Mouse (Mus musculus) forebrain, embryonic 13.5 days (tissue): Measurements from ENCODE around the gene Vmp1. TPM values are rescaled to one million over a fixed set of nuclear protein-coding genes. Genes with fewer than 3 reads are reported as not detected.

ENCODE experiments used
- ATAC-seq: fragments of 200-750 bp; cut with Nextera tagmentation; 2 replicates; pipeline ENCODE4 v1.8.0; 2017
- H3K27ac ChIP-seq: fragments of 300-500 bp; sonication (generic); 2 replicates; pipeline ENCODE4 v1.5.1; 2015; ENCODE audit warnings: inconsistent platforms, mild to moderate bottlenecking, moderate library complexity
- H3K27me3 ChIP-seq: fragments of 300-500 bp; sonication (generic); 2 replicates; pipeline ENCODE4 v1.6.1; 2015; ENCODE audit warnings: mild to moderate bottlenecking, inconsistent platforms
- H3K36me3 ChIP-seq: fragments of 300-500 bp; sonication (generic); 2 replicates; pipeline ENCODE4 v1.6.1; 2015; ENCODE audit warnings: mild to moderate bottlenecking, inconsistent platforms; ENCODE audit not compliant: poor library complexity, severe bottlenecking
- H3K4me1 ChIP-seq: fragments of 300-500 bp; sonication (generic); 2 replicates; pipeline ENCODE4 v1.6.1; 2015; ENCODE audit warnings: inconsistent platforms
- H3K4me2 ChIP-seq: fragments of 300-500 bp; sonication (generic); 2 replicates; pipeline ENCODE4 v1.6.1; 2015; ENCODE audit warnings: inconsistent platforms, mild to moderate bottlenecking, moderate library complexity
- H3K4me3 ChIP-seq: fragments of 300-500 bp; sonication (generic); 2 replicates; pipeline ENCODE4 v1.5.1; 2015; ENCODE audit warnings: mild to moderate bottlenecking, inconsistent platforms
- H3K9ac ChIP-seq: fragments of 300-500 bp; sonication (generic); 2 replicates; pipeline ENCODE4 v1.6.1; 2015; ENCODE audit warnings: mild to moderate bottlenecking, inconsistent platforms
- H3K9me3 ChIP-seq: fragments of 300-500 bp; sonication (generic); replicated peaks from 2 replicates; pipeline ENCODE4 v1.6.1; 2016; ENCODE audit warnings: inconsistent platforms
- WGBS: fragments of 180-500 bp; shearing (Covaris S2); methylation state at CpG from one replicate; pipeline ENCODE4 v1.1.7; 2015; 5-methylcytosine and 5-hydroxymethylcytosine counted together
- polyA plus RNA-seq: library from polyadenylated mRNA; unstranded; fragments of >200 nt; fragmentation: Nextera tagmentation; extraction: Ambion mirVana; gene quantifications from 2 replicates; pipeline ENCODE4 v1.2.1, GENCODE M21; 2015

Gene Vmp1
- polyA plus RNA-seq, 1 experiment from 2014 or later = 86.8 TPM

GRCm38 (mm10) chr11:86595366-86595765 is 88.3 kb downstream of the Vmp1 start:
- H3K27ac ChIP-seq = no peak overlapping the region
- no peaks in the 10 kb centered on the region for H3K27me3 ChIP-seq
- no peak overlapping the region for H3K9ac ChIP-seq
- H3K9me3 ChIP-seq = no peaks in the 10 kb centered on the region
- H3K4me1 ChIP-seq = peaks cover 5% of the 10 kb centered on the region; the same call in 1 of the 2 replicates
- no peak for ATAC-seq
- no peak overlapping the region for H3K4me3 ChIP-seq
- H3K36me3 ChIP-seq = no peaks in the 10 kb centered on the region; the same call in 1 of the 2 replicates
- 95% methylated on average over 6 of the region's 6 CpGs for WGBS
- H3K4me2 ChIP-seq = no peak overlapping the region

GRCm38 (mm10) chr11:86594188-86594876 is 89.3 kb downstream of the Vmp1 start:
- Histone ChIP-seq H3K9me3 (no peaks in the 10 kb centered on the region), H3K9ac (no peak overlapping the region)

GRCm38 (mm10) chr11:86593443-86593842 is 90.2 kb downstream of the Vmp1 start:
- Histone ChIP-seq H3K4me3 (no peak overlapping the region), H3K4me1 (peaks cover 5% of the 10 kb centered on the region; the same call in 1 of the 2 replicates), H3K9me3 (no peaks in the 10 kb centered on the region), H3K36me3 (no peaks in the 10 kb centered on the region), H3K27ac (no peak overlapping the region), H3K9ac (no peak overlapping the region), H3K4me2 (no peak overlapping the region), H3K27me3 (no peaks in the 10 kb centered on the region)
- ATAC-seq = no peak
- WGBS = 82% methylated on average over 5 of the region's 5 CpGs

More at GRCm38 (mm10) chr11:86594188-86594876, 89.3 kb downstream of the Vmp1 start:
- H3K4me2 ChIP-seq = no peak overlapping the region
- H3K27ac ChIP-seq = no peak overlapping the region
- ATAC-seq = no peak
- no peaks in the 10 kb centered on the region for H3K27me3 ChIP-seq
- H3K4me3 ChIP-seq = no peak overlapping the region
- peaks cover 5% of the 10 kb centered on the region; the same call in 1 of the 2 replicates for H3K4me1 ChIP-seq
- WGBS = 84% methylated on average over 6 of the region's 6 CpGs
- H3K36me3 ChIP-seq = no peaks in the 10 kb centered on the region

- Histone ChIP-seq H3K4me2 (no peak overlapping the region), H3K27me3 (no peaks in the 10 kb centered on the region), H3K9me3 (no peaks in the 10 kb centered on the region), H3K4me3 (no peak overlapping the region), H3K36me3 (no peaks in the 10 kb centered on the region), H3K4me1 (peaks cover 5% of the 10 kb centered on the region; the same call in 1 of the 2 replicates), H3K27ac (no peak overlapping the region), H3K9ac (no peak overlapping the region)
- 42% methylated on average over 3 of the region's 3 CpGs for WGBS
- ATAC-seq = no peak
These were observed 90.6 kb downstream of the Vmp1 start for GRCm38 (mm10) chr11:86592993-86593392.

GRCm38 (mm10) chr11:86591931-86592616 is 91.6 kb downstream of the Vmp1 start:
- no peaks in the 10 kb centered on the region for H3K36me3 ChIP-seq
- no peaks in the 10 kb centered on the region for H3K27me3 ChIP-seq
- no peak for ATAC-seq
- H3K4me2 ChIP-seq = no peak overlapping the region
- no peaks in the 10 kb centered on the region for H3K9me3 ChIP-seq
- H3K4me1 ChIP-seq = peaks cover 5% of the 10 kb centered on the region; the same call in 1 of the 2 replicates
- H3K9ac ChIP-seq = no peak overlapping the region
- WGBS = 93% methylated on average over 2 of the region's 2 CpGs
- H3K27ac ChIP-seq = no peak overlapping the region
- no peak overlapping the region for H3K4me3 ChIP-seq

- Histone ChIP-seq H3K27me3 (no peaks in the 10 kb centered on the region), H3K9me3 (no peaks in the 10 kb centered on the region), H3K4me2 (no peak overlapping the region), H3K27ac (no peak overlapping the region), H3K36me3 (no peaks in the 10 kb centered on the region), H3K4me1 (peaks cover 5% of the 10 kb centered on the region; the same call in 1 of the 2 replicates), H3K4me3 (no peak overlapping the region), H3K9ac (no peak overlapping the region)
- no peak for ATAC-seq
- WGBS = 86% methylated on average over 4 of the region's 4 CpGs
These were observed 92.3 kb downstream of the Vmp1 start for GRCm38 (mm10) chr11:86591301-86591845.

- Histone ChIP-seq H3K9me3 (no peaks in the 10 kb centered on the region), H3K27me3 (no peaks in the 10 kb centered on the region), H3K9ac (no peak overlapping the region), H3K4me1 (peaks cover 5% of the 10 kb centered on the region; the same call in 1 of the 2 replicates), H3K4me2 (no peak overlapping the region), H3K4me3 (no peak overlapping the region), H3K27ac (no peak overlapping the region), H3K36me3 (no peaks in the 10 kb centered on the region)
- ATAC-seq = no peak
- WGBS = 90% methylated on average over 10 of the region's 10 CpGs
These were observed 93.1 kb downstream of the Vmp1 start for GRCm38 (mm10) chr11:86590579-86590978.

- Histone ChIP-seq H3K4me3 (no peak overlapping the region), H3K9ac (no peak overlapping the region), H3K4me2 (no peak overlapping the region), H3K4me1 (peaks cover 5% of the 10 kb centered on the region; the same call in 1 of the 2 replicates), H3K27me3 (no peaks in the 10 kb centered on the region), H3K36me3 (0 out of 2 replicates have a peak, but pooled peaks cover under 1% of the 10 kb centered on the region), H3K27ac (no peak overlapping the region), H3K9me3 (no peaks in the 10 kb centered on the region)
- WGBS = 87% methylated on average over 4 of the region's 4 CpGs
- no peak for ATAC-seq
These were observed 93.6 kb downstream of the Vmp1 start for GRCm38 (mm10) chr11:86590066-86590465.

- Histone ChIP-seq H3K4me2 (no peak overlapping the region), H3K27me3 (no peaks in the 10 kb centered on the region), H3K9ac (no peak overlapping the region), H3K4me1 (peaks cover 5% of the 10 kb centered on the region; the same call in 1 of the 2 replicates), H3K36me3 (0 out of 2 replicates have a peak, but pooled peaks cover 5% of the 10 kb centered on the region), H3K9me3 (no peaks in the 10 kb centered on the region), H3K27ac (no peak overlapping the region), H3K4me3 (no peak overlapping the region)
- ATAC-seq = no peak
- 91% methylated on average over 4 of the region's 4 CpGs for WGBS
These were observed 94.9 kb downstream of the Vmp1 start for GRCm38 (mm10) chr11:86588583-86589298.

GRCm38 (mm10) chr11:86587830-86588229 is 95.8 kb downstream of the Vmp1 start:
- 46% methylated on average over 7 of the region's 7 CpGs for WGBS
- no peak for ATAC-seq
- Histone ChIP-seq H3K9me3 (no peaks in the 10 kb centered on the region), H3K4me2 (no peak overlapping the region), H3K27ac (no peak overlapping the region), H3K36me3 (0 out of 2 replicates have a peak, but pooled peaks cover 5% of the 10 kb centered on the region), H3K9ac (no peak overlapping the region), H3K27me3 (no peaks in the 10 kb centered on the region), H3K4me1 (0 out of 2 replicates have a peak, but pooled peaks cover under 1% of the 10 kb centered on the region), H3K4me3 (no peak overlapping the region)

- no peak overlapping the region for H3K27ac ChIP-seq
- H3K4me1 ChIP-seq = no peaks in the 10 kb centered on the region
- no peak overlapping the region for H3K4me3 ChIP-seq
- no peaks in the 10 kb centered on the region for H3K9me3 ChIP-seq
- H3K27me3 ChIP-seq = no peaks in the 10 kb centered on the region
- no peak overlapping the region for H3K9ac ChIP-seq
- no peak for ATAC-seq
- WGBS = 18% methylated on average over 15 of the region's 15 CpGs
- H3K36me3 ChIP-seq = 0 out of 2 replicates have a peak, but pooled peaks cover 5% of the 10 kb centered on the region
- no peak overlapping the region for H3K4me2 ChIP-seq
These were observed 96.5 kb downstream of the Vmp1 start for GRCm38 (mm10) chr11:86586868-86587792.
